Mouse (Mus musculus): ENCODE measurements at regions not wholly inside any gene's neighbourhood (a gene's known extent, or its start where the extent isn't known, plus 50 kb on each side); places are given as distances from the start of the nearest gene placed in this dataset.

GRCm38 (mm10) chr12:25605396-25605795 lies 508.5 kb upstream of the Id2 start:
- H3K4me2 ChIP-seq (replicated peaks; ENCODE audit: low read depth): no peak overlapping the region
- no peak overlapping the region for H3K4me3 ChIP-seq (ENCODE audit: low read depth, low read length)
- no peaks in the 10 kb centered on the region for H3K27me3 ChIP-seq (ENCODE audit: control insufficient read depth, insufficient read depth, low read length)
- ATAC-seq (ENCODE audit: low FRiP score, low TSS enrichment) (no peak), DNase-seq (ENCODE audit: low spot score) (no peak)
- peaks cover 3% of the 10 kb centered on the region; the same call in 1 of the 2 replicates for H3K4me1 ChIP-seq (replicated peaks; ENCODE audit: control insufficient read depth, insufficient read depth)
- H3K36me3 ChIP-seq (ENCODE audit: control insufficient read depth, insufficient read depth, low read length): no peaks in the 10 kb centered on the region
- H3K27ac ChIP-seq (replicated peaks): no peak overlapping the region
- no peak for TF ChIP-seq CTCF (IDR thresholded peaks at IDR 0.05; ENCODE audit: low read depth)
- no peak for TF ChIP-seq EP300 (optimal IDR thresholded peaks at IDR 0.05)
- H3K9ac ChIP-seq (ENCODE audit: low read length): no peak overlapping the region
- H3K9me3 ChIP-seq (ENCODE audit: control insufficient read depth, low read length): no peaks in the 10 kb centered on the region
- WGBS: 63% methylated on average over 3 of the region's 3 CpGs

GRCm38 (mm10) chr12:25590262-25590661 lies 493.3 kb upstream of the Id2 start:
- no peak for TF ChIP-seq CTCF (IDR thresholded peaks at IDR 0.05; ENCODE audit: low read depth)
- no peak for TF ChIP-seq EP300 (optimal IDR thresholded peaks at IDR 0.05)
- no peaks in the 10 kb centered on the region for H3K4me1 ChIP-seq (replicated peaks; ENCODE audit: control insufficient read depth, insufficient read depth)
- ATAC-seq (ENCODE audit: low FRiP score, low TSS enrichment) (no peak), DNase-seq (ENCODE audit: low spot score) (no peak)
- no peak overlapping the region for H3K4me3 ChIP-seq (ENCODE audit: low read depth, low read length)
- no peak overlapping the region for H3K9ac ChIP-seq (ENCODE audit: low read length)
- WGBS: 81% methylated on average over 2 of the region's 2 CpGs
- no peaks in the 10 kb centered on the region for H3K9me3 ChIP-seq (ENCODE audit: control insufficient read depth, low read length)
- no peak overlapping the region for H3K4me2 ChIP-seq (replicated peaks; ENCODE audit: low read depth)
- H3K27me3 ChIP-seq (ENCODE audit: control insufficient read depth, insufficient read depth, low read length): no peaks in the 10 kb centered on the region
- H3K27ac ChIP-seq (replicated peaks): no peak overlapping the region
- no peaks in the 10 kb centered on the region for H3K36me3 ChIP-seq (ENCODE audit: control insufficient read depth, insufficient read depth, low read length)

GRCm38 (mm10) chr12:25585746-25586145 lies 488.8 kb upstream of the Id2 start:
- Histone ChIP-seq H3K4me1 (replicated peaks; ENCODE audit: control insufficient read depth, insufficient read depth) (no peaks in the 10 kb centered on the region), H3K4me2 (replicated peaks; ENCODE audit: low read depth) (no peak overlapping the region), H3K27me3 (ENCODE audit: control insufficient read depth, insufficient read depth, low read length) (no peaks in the 10 kb centered on the region), H3K36me3 (ENCODE audit: control insufficient read depth, insufficient read depth, low read length) (no peaks in the 10 kb centered on the region), H3K27ac (replicated peaks) (no peak overlapping the region), H3K9me3 (ENCODE audit: control insufficient read depth, low read length) (no peaks in the 10 kb centered on the region), H3K9ac (ENCODE audit: low read length) (no peak overlapping the region), H3K4me3 (ENCODE audit: low read depth, low read length) (no peak overlapping the region)
- 90% methylated on average over 3 of the region's 3 CpGs for WGBS
- ATAC-seq (ENCODE audit: low FRiP score, low TSS enrichment) (no peak), DNase-seq (ENCODE audit: low spot score) (no peak)
- TF ChIP-seq CTCF (IDR thresholded peaks at IDR 0.05; ENCODE audit: low read depth) (no peak), EP300 (optimal IDR thresholded peaks at IDR 0.05) (no peak)

GRCm38 (mm10) chr12:25579407-25579806 lies 482.5 kb upstream of the Id2 start:
- Histone ChIP-seq H3K4me2 (replicated peaks; ENCODE audit: low read depth) (no peak overlapping the region), H3K4me3 (ENCODE audit: low read depth, low read length) (no peak overlapping the region), H3K27me3 (ENCODE audit: control insufficient read depth, insufficient read depth, low read length) (no peaks in the 10 kb centered on the region), H3K9ac (ENCODE audit: low read length) (no peak overlapping the region), H3K36me3 (ENCODE audit: control insufficient read depth, insufficient read depth, low read length) (no peaks in the 10 kb centered on the region), H3K27ac (replicated peaks) (no peak overlapping the region), H3K9me3 (ENCODE audit: control insufficient read depth, low read length) (no peaks in the 10 kb centered on the region), H3K4me1 (replicated peaks; ENCODE audit: control insufficient read depth, insufficient read depth) (no peaks in the 10 kb centered on the region)
- ATAC-seq (ENCODE audit: low FRiP score, low TSS enrichment) (no peak), DNase-seq (ENCODE audit: low spot score) (no peak)
- TF ChIP-seq CTCF (IDR thresholded peaks at IDR 0.05; ENCODE audit: low read depth) (no peak), EP300 (optimal IDR thresholded peaks at IDR 0.05) (no peak)
- WGBS: 63% methylated on average over 8 of the region's 8 CpGs

- 85% methylated on average over 2 of the region's 2 CpGs for WGBS
Measured at GRCm38 (mm10) chr12:25565131-25565530, 468.2 kb upstream of the Id2 start.

GRCm38 (mm10) chr12:25559601-25560000 lies 462.7 kb upstream of the Id2 start:
- no peaks in the 10 kb centered on the region for H3K27me3 ChIP-seq (ENCODE audit: control insufficient read depth, insufficient read depth, low read length)
- TF ChIP-seq EP300 (optimal IDR thresholded peaks at IDR 0.05) (no peak), CTCF (IDR thresholded peaks at IDR 0.05; ENCODE audit: low read depth) (no peak)
- H3K4me3 ChIP-seq (ENCODE audit: low read depth, low read length): no peak overlapping the region
- H3K4me2 ChIP-seq (replicated peaks; ENCODE audit: low read depth): no peak overlapping the region
- ATAC-seq (ENCODE audit: low FRiP score, low TSS enrichment) (no peak), DNase-seq (ENCODE audit: low spot score) (no peak)
- H3K36me3 ChIP-seq (ENCODE audit: control insufficient read depth, insufficient read depth, low read length): no peaks in the 10 kb centered on the region
- H3K9ac ChIP-seq (ENCODE audit: low read length): no peak overlapping the region
- no peak overlapping the region for H3K27ac ChIP-seq (replicated peaks)
- H3K4me1 ChIP-seq (replicated peaks; ENCODE audit: control insufficient read depth, insufficient read depth): no peaks in the 10 kb centered on the region
- no peaks in the 10 kb centered on the region for H3K9me3 ChIP-seq (ENCODE audit: control insufficient read depth, low read length)

More at GRCm38 (mm10) chr12:25565131-25565530, 468.2 kb upstream of the Id2 start:
- no peak for TF ChIP-seq EP300 (optimal IDR thresholded peaks at IDR 0.05)
- TF ChIP-seq CTCF (IDR thresholded peaks at IDR 0.05; ENCODE audit: low read depth): no peak
- H3K36me3 ChIP-seq (ENCODE audit: control insufficient read depth, insufficient read depth, low read length): no peaks in the 10 kb centered on the region
- ATAC-seq (ENCODE audit: low FRiP score, low TSS enrichment) (no peak), DNase-seq (ENCODE audit: low spot score) (no peak)
- no peak overlapping the region for H3K27ac ChIP-seq (replicated peaks)
- H3K4me3 ChIP-seq (ENCODE audit: low read depth, low read length): no peak overlapping the region
- H3K4me2 ChIP-seq (replicated peaks; ENCODE audit: low read depth): no peak overlapping the region
- no peaks in the 10 kb centered on the region for H3K4me1 ChIP-seq (replicated peaks; ENCODE audit: control insufficient read depth, insufficient read depth)
- H3K9me3 ChIP-seq (ENCODE audit: control insufficient read depth, low read length): no peaks in the 10 kb centered on the region
- no peak overlapping the region for H3K9ac ChIP-seq (ENCODE audit: low read length)
- H3K27me3 ChIP-seq (ENCODE audit: control insufficient read depth, insufficient read depth, low read length): no peaks in the 10 kb centered on the region

Data from stomach, postnatal 0 days (tissue).